24 mouse cellular contexts compared by ENCODE assay signal in the genomic region with DNA sequence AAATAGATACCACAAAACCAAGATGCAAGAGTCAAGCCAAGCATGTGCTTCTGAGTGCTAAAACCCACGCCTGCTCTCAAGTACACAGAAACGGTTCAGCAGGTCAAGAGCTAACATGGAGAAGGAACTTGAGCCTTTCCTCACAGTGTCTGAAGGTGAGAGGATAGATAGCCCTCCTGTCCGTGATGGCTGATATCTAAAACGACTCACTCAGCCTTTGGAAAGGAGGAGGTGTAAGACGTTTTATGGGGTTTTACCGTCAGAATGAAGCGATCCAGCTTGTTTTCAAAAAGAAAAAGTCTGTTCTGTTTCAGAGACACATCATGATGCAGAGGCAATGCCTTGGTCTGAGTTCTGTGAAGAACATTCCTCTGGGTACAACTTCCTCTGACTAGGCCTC.
"Had no signal": no experiment of that assay in that cellular context is flagged by ENCODE, and none has a peak within 500 bp of the region (broad histone marks: within the 10 kb centered on the region; RNA-seq: fewer than 3 reads in every experiment).

No protein-coding gene starts in this region.

- H3K4me2 ChIP-seq: heart, embryonic 11.5 days; heart, embryonic 13.5 days; heart, embryonic 15.5 days; hindbrain, embryonic 13.5 days; hindbrain, embryonic 15.5 days; kidney, embryonic 15.5 days; limb, embryonic 13.5 days had no signal

- H3K4me1 ChIP-seq: heart, embryonic 15.5 days; limb, embryonic 13.5 days had no signal

- H3K27ac ChIP-seq: heart, adult 2 months; heart, embryonic 13.5 days; heart, embryonic 15.5 days; hindbrain, embryonic 13.5 days; hindbrain, embryonic 15.5 days; hindbrain, postnatal 0 days; kidney, embryonic 15.5 days; kidney, postnatal 0 days; limb, embryonic 13.5 days had no signal

- H3K9me3 ChIP-seq: heart, embryonic 13.5 days; heart, embryonic 15.5 days; hindbrain, embryonic 13.5 days; hindbrain, embryonic 15.5 days; kidney, embryonic 15.5 days; limb, embryonic 13.5 days had no signal

- ATAC-seq: forebrain, postnatal 0 days; hindbrain, postnatal 0 days; intestine, embryonic 16.5 days had no signal

- H3K36me3 ChIP-seq: heart, embryonic 15.5 days; hindbrain, embryonic 15.5 days; kidney, embryonic 15.5 days; limb, embryonic 13.5 days had no signal

- H3K9ac ChIP-seq: forebrain, postnatal 0 days; heart, embryonic 13.5 days; heart, embryonic 15.5 days; hindbrain, embryonic 13.5 days; hindbrain, embryonic 15.5 days; kidney, embryonic 15.5 days; limb, embryonic 13.5 days had no signal

- DNase-seq: forebrain, postnatal 0 days; gastrocnemius, postnatal 14 days; gastrocnemius, postnatal 36 days; heart, adult 11 months; heart, adult 2 months; heart, postnatal 14 days; heart, postnatal 36 days; kidney, adult 11 months; kidney, adult 2 months; kidney, adult 9 months; kidney, postnatal 14 days; kidney, postnatal 36 days; layer of hippocampus, postnatal 36 days; left cerebral cortex, postnatal 4 days had no signal

- H3K4me3 ChIP-seq: heart, adult 2 months; heart, embryonic 13.5 days; heart, embryonic 15.5 days; hindbrain, embryonic 13.5 days; hindbrain, embryonic 15.5 days; kidney, embryonic 15.5 days; limb, embryonic 13.5 days had no signal

- H3K27me3 ChIP-seq: heart, embryonic 13.5 days; heart, embryonic 15.5 days; hindbrain, embryonic 13.5 days; hindbrain, embryonic 15.5 days; kidney, embryonic 15.5 days; limb, embryonic 13.5 days had no signal
